Mouse (Mus musculus) spleen, adult 12 weeks (tissue): ENCODE data around the gene Olfr1474.
"Not testable (repeated sequence)": the region's sequence is repeated elsewhere in the genome, so short reads cannot be mapped to it uniquely, and the experiment has no call there.

Experiments used
- DNase-seq: peaks from one replicate; pipeline ENCODE4 v3.0.0; 2022; ENCODE audit warnings: low spot score

Gene Olfr1474

DNA sequence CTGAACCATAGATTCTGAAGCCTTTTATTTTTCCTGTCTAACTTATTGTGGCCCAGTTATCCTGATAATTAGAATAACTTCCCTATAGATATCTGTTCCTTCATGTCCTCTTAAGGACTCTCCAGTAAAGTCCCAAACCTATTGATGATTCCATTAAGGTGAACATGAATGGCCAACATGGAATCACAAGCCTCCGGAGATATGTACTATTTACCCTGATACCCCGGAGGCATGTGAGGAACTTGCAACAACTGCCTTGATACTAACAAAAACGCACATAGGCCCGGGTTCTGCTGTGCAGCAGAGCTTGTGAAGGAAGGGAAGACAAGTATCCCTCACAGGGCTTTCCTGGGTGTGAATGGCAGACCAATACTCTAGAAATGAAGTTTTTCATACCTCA is at the start of gene Olfr1474:
Olfr1474 (plus strand) TSS at position 301 of the 400 bp plus-strand sequence.
- DNase-seq: not testable (repeated sequence)

- DNase-seq: not testable (repeated sequence)
These were observed 26.3 kb upstream of the Olfr1474 start, which contains the start of gene Olfr1471 for GRCm38 (mm10) chr19:13443109-13443508. Gene Olfr1471 (plus strand): TSS chr19:13443409.

DNA sequence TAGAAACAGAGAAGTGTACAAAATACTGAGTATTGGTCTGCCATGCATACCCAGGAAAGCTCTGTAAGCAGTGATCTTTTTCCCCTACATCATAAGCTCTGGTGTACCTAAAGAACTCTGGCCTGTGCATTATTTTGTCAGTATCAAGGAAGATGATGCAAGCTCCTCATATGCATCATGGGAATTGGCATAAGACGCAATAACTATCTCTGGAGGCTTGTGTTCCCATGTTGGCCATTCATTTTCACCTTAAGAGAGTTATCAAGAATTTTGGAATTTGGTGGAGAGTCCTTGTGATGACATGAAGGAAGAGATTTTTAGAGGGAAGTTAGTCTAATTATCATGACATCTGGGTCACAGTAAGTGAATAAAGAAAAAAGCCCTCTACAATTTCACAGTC is 13.4 kb upstream of the Olfr1474 start, which contains the start of gene Olfr1472:
Olfr1472 (minus strand) TSS at position 101 of the 400 bp plus-strand sequence.
- no peak for DNase-seq

DNA sequence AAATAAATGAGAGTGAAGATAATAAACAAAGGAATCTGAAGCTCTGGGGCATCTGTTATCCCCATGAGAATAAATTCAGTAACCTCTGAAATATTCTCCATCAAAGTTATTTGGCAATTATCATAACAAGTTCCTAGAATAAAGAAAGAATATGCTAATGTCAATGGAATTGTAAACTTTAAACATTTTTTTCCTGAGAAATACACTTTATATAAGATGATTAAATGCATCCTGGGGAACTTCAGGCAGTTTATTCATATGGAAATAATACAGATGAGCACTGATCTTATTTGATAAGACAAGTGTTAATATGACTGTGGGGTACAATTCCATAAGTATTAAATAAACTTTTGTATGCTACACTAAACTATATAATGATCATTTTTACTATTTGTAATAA is 10.7 kb downstream of the Olfr1474 start, which contains the start of gene Olfr1475:
Olfr1475 (minus strand) TSS at position 101 of the 400 bp plus-strand sequence.
- DNase-seq: no peak

DNA sequence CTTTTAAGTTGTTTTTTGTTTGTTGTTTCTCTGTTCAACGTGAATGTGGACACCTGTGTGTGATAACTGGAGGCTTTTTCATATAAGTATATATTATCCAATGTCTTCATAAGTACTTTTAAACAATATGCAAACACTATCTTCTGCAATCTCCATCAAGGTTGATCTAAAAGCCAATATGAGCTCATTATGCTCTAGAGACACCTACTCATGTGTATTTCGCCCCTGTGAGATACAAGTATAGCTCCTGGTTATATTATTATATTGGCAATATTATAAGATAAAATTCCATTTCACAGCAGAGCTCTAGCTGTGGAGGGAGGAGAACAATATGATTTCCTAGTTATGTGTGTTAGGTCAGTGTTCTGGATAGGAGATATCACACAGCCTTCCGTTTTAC is 30.9 kb downstream of the Olfr1474 start, which contains the start of gene Olfr1477:
Olfr1477 (plus strand) TSS at position 301 of the 400 bp plus-strand sequence.
- DNase-seq: no peak
